Mouse (Mus musculus) ovary, postnatal 36 days (tissue): ENCODE results near the gene Zfp260.
A peak's percentile ranks its signal among the peaks of the same experiment; 100 is the strongest.

Experiments used
- DNase-seq: peaks from one replicate; pipeline ENCODE4 v3.0.0; 2022; ENCODE audit warnings: low spot score, mixed read lengths

The Zfp260 gene

GRCm38 (mm10) chr7:30122188-30122530 is 27.6 kb downstream of the Zfp260 start:
- no peak for DNase-seq

GRCm38 (mm10) chr7:30129900-30130299 is 35.3 kb downstream of the Zfp260 start:
- DNase-seq, result no peak

GRCm38 (mm10) chr7:30132396-30132795 is 37.8 kb downstream of the Zfp260 start:
- DNase-seq, result no peak

- DNase-seq, result no peak
Measured at GRCm38 (mm10) chr7:30136826-30137225, 42.2 kb downstream of the Zfp260 start.

- no peak for DNase-seq
Measured at GRCm38 (mm10) chr7:30143170-30143554, 48.6 kb downstream of the Zfp260 start.

GRCm38 (mm10) chr7:30143555-30144209 is 49.1 kb downstream of the Zfp260 start:
- DNase-seq, result peak; percentile 80

GRCm38 (mm10) chr7:30147011-30147410 is 52.4 kb downstream of the Zfp260 start:
- DNase-seq, result no peak

- no peak for DNase-seq
Measured at GRCm38 (mm10) chr7:30154040-30154439, 59.5 kb downstream of the Zfp260 start.

- no peak for DNase-seq
Measured at GRCm38 (mm10) chr7:30155507-30155906, 60.9 kb downstream of the Zfp260 start.
